Mouse (Mus musculus): ENCODE data around the gene Mtmr10. TPM values are rescaled to one million over a fixed set of nuclear protein-coding genes. Genes with fewer than 3 reads are reported as not detected.
A peak's percentile ranks its signal among the peaks of the same experiment; 100 is the strongest.

Gene Mtmr10
- polyA plus RNA-seq, 1 experiment from 2014 or later: 5.0 TPM

DNA sequence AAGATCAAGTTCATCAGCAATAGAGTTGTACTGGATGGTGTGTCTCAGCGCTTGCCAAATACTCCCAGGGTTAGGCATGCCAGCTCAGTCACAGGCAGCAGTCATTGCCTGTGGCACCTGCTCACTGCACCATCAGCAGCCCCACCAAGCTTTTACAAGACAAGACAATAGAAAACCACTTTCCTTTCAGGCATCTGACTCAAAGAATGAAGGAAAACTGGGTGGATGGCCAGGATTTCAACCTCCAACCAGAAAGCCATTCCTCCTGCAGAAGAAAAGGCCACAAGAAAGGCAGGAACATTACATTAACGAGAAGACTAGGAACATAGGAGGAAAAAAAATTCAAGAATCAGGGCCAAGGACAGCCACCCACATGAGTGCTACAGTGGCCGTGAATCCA lies 33.7 kb upstream of the Mtmr10 start:
- no peak overlapping the region for H3K4me3 ChIP-seq
- H3K9ac ChIP-seq: no peak overlapping the region
- H3K27me3 ChIP-seq (replicated peaks): no peaks in the 10 kb centered on the region
- H3K4me1 ChIP-seq: peaks cover 7% of the 10 kb centered on the region
- WGBS: 81% methylated on average over 3 of the region's 3 CpGs
- no peak overlapping the region for H3K27ac ChIP-seq (replicated peaks)
- ATAC-seq (ENCODE audit: extremely low read depth, insufficient number of reproducible peaks, low FRiP score, low TSS enrichment): no peak
- no peak overlapping the region for H3K4me2 ChIP-seq
- no peaks in the 10 kb centered on the region for H3K9me3 ChIP-seq
- H3K36me3 ChIP-seq: no peaks in the 10 kb centered on the region

DNA sequence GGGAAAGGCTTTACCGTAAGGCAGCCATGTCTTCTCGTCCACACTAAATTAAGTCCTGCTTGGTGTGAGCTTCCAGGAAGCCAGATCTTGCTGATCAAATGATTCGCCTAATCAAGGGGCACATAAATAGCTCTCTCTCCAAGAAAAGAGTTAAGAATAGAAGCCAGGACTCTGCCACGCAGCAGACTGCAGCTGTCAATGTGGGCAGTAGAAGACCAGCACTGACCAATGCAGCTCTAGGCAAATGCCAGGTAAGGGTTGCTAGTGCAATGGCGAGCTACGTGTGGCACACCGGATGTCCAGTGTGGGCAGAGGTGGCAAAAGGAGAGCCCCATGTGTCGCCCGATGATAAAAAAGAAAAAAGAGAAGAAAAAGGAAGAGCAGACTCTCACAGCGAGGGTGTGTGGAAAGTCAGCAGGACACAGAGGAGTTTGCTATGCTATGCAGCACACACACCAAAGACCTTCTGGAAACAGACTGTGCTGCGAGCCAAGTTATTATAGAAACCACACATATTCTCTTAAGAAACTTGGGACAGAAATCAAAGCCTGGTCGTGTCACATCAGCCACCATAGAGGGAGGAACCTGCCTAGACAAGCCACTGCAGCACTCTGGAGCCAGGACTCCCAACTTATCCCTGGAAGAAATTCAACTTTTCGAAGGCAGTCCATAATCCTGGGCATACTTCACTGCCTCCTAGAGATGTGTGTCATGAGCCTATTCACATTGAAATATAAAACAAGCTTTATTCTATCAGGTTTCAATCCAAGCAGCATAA lies 21.8 kb upstream of the Mtmr10 start:
- Histone ChIP-seq H3K27me3 (replicated peaks) (peaks cover 37% of the 10 kb centered on the region), H3K9ac (no peak overlapping the region), H3K4me3 (no peak overlapping the region), H3K27ac (replicated peaks) (no peak overlapping the region), H3K4me1 (no peaks in the 10 kb centered on the region), H3K4me2 (no peak overlapping the region), H3K36me3 (no peaks in the 10 kb centered on the region), H3K9me3 (no peaks in the 10 kb centered on the region)
- 67% methylated on average over 13 of the region's 13 CpGs for WGBS
- ATAC-seq (ENCODE audit: extremely low read depth, insufficient number of reproducible peaks, low FRiP score, low TSS enrichment): no peak

DNA sequence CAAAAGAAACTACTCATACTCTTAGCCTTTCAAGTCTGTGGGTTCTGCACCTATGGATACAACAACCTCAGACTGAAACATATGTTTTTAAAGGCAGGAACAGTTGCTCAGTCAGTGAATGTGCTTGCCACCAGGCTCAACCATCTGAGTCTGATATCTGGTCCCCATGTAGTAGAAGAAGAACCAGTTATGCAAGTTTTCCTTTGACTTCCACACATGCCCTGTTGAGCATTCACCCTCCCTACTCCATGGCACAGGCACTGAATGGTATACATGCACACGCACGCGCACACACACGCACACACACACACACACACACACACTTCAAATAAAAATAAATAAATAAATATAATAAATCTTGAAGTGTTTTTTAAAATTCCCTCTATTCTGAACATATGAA lies 20.9 kb upstream of the Mtmr10 start:
- WGBS: 87% methylated on average over 4 of the region's 4 CpGs
- Histone ChIP-seq H3K36me3 (no peaks in the 10 kb centered on the region), H3K9ac (no peak overlapping the region), H3K4me3 (no peak overlapping the region), H3K4me1 (no peaks in the 10 kb centered on the region), H3K4me2 (no peak overlapping the region), H3K27me3 (replicated peaks) (peaks cover 37% of the 10 kb centered on the region), H3K9me3 (no peaks in the 10 kb centered on the region), H3K27ac (replicated peaks) (no peak overlapping the region)
- no peak for ATAC-seq (ENCODE audit: extremely low read depth, insufficient number of reproducible peaks, low FRiP score, low TSS enrichment)

DNA sequence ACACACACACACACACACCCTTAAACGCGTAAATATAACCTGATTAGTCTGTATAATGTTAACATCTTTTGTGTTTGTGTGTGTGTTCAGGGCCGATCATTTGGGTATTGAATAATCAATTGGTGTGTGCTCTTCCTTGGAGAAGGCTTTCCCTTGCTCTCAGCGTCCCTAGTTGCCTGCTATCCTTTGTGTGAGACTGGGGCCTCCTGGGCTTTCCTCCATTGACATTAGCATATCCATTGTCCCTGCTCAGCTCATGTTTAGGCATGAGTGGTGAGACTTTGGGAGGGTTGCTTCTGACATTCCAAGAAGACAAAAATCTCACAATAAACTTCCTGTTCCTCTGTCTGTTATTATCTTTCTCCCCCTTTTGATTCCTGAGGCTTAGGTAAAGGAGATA lies 15.5 kb upstream of the Mtmr10 start:
- Histone ChIP-seq H3K9me3 (no peaks in the 10 kb centered on the region), H3K27ac (replicated peaks) (no peak overlapping the region), H3K4me1 (no peaks in the 10 kb centered on the region), H3K9ac (no peak overlapping the region), H3K4me2 (no peak overlapping the region), H3K4me3 (no peak overlapping the region), H3K27me3 (replicated peaks) (peaks cover 34% of the 10 kb centered on the region), H3K36me3 (no peaks in the 10 kb centered on the region)
- ATAC-seq (ENCODE audit: extremely low read depth, insufficient number of reproducible peaks, low FRiP score, low TSS enrichment): no peak
- WGBS: 49% methylated on average over 4 of the region's 4 CpGs

DNA sequence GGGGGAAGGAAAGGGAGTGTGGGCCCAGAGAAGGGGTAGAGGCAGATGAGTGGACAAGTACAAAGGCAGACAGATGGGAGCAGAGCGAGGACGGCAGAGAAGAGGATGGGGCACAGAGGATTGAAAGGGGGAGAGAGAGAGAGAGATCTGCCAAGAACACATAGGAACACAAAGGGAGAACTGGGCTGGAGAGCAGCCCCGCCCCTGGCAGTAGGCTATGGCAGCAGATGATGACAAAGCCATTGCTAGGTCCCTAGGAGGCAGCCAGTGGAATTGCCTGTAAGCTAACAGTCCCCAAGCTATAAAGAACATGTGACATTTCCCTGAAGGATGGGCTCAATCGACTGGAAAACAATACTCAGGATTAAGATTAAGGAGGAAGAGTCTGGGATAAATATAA lies 11.9 kb upstream of the Mtmr10 start:
- Histone ChIP-seq H3K4me1 (no peaks in the 10 kb centered on the region), H3K9ac (no peak overlapping the region), H3K4me2 (no peak overlapping the region), H3K27me3 (replicated peaks) (peaks cover under 1% of the 10 kb centered on the region; the same call in 1 of the 2 replicates), H3K4me3 (no peak overlapping the region), H3K27ac (replicated peaks) (no peak overlapping the region), H3K36me3 (no peaks in the 10 kb centered on the region), H3K9me3 (no peaks in the 10 kb centered on the region)
- no peak for ATAC-seq (ENCODE audit: extremely low read depth, insufficient number of reproducible peaks, low FRiP score, low TSS enrichment)
- WGBS: 66% methylated on average over 4 of the region's 4 CpGs

DNA sequence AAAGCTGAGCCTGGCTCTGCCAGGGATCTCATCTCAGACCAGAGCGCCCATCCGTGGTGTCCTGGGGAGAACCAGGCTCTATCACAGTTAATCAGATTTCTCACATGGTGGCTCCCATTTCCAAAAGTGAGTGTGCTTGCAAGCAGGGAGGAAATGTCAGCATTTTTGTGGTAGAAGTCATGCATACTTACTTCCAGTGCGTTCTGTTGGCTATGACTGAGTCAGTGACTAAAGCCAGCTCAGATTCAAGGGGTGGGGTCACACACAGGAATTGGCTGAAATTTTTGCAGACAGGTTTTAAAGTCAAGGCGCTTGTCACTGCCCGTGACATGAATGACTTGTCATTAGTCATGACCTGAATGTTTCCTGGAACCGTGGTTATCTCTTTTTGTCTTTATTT lies 10.5 kb upstream of the Mtmr10 start:
- Histone ChIP-seq H3K4me3 (no peak overlapping the region), H3K27me3 (replicated peaks) (no peaks in the 10 kb centered on the region), H3K4me2 (no peak overlapping the region), H3K36me3 (no peaks in the 10 kb centered on the region), H3K9ac (no peak overlapping the region), H3K4me1 (no peaks in the 10 kb centered on the region), H3K27ac (replicated peaks) (no peak overlapping the region), H3K9me3 (no peaks in the 10 kb centered on the region)
- WGBS: 49% methylated on average over 6 of the region's 6 CpGs
- ATAC-seq (ENCODE audit: extremely low read depth, insufficient number of reproducible peaks, low FRiP score, low TSS enrichment): no peak

DNA sequence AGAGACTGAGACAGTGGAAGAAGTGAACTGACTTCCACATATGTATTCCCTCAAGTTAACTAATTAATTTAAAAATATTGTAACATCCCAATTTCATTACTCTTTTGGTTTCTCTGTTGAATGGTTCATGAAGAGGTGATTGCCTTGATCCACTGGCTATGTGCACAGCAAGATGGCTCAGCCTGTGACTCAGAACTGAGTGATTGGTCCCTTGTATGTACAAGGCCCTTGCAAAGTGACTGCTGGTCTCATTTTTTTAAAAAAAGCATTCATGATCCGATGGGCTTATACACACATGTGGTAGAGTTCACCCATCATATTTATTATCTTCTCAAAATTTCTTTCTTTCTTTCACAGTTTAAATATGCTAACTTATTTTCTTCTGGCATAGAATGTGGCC lies 8.9 kb upstream of the Mtmr10 start:
- H3K4me1 ChIP-seq: no peaks in the 10 kb centered on the region
- no peak for ATAC-seq (ENCODE audit: extremely low read depth, insufficient number of reproducible peaks, low FRiP score, low TSS enrichment)

DNA sequence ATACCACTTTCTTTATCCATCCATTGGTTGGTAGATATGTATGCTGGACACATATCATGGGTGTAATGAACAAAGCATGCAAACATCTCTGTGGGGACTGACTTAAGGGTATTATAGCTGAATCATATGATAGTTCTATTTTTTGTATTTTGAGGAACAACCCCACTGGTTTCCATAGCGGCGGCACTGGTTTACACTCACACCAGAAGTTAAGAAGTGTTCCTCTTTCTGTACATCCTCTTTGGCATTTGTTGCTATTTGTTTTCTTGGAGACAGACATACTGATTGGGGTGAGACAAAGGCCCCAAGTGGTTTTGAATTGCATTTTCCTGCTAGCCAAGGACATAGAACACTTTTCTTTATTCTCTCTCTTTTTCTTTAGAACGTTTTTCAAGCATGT lies 7.9 kb upstream of the Mtmr10 start:
- 76% methylated on average over 3 of the region's 3 CpGs for WGBS
- H3K9ac ChIP-seq: no peak overlapping the region

More for the DNA sequence above, 8.9 kb upstream of the Mtmr10 start:
- 85% methylated on average over 1 of the region's 1 CpGs for WGBS
- Histone ChIP-seq H3K9ac (no peak overlapping the region), H3K27ac (replicated peaks) (no peak overlapping the region), H3K9me3 (no peaks in the 10 kb centered on the region), H3K27me3 (replicated peaks) (no peaks in the 10 kb centered on the region), H3K4me2 (no peak overlapping the region), H3K4me3 (no peak overlapping the region), H3K36me3 (no peaks in the 10 kb centered on the region)

DNA sequence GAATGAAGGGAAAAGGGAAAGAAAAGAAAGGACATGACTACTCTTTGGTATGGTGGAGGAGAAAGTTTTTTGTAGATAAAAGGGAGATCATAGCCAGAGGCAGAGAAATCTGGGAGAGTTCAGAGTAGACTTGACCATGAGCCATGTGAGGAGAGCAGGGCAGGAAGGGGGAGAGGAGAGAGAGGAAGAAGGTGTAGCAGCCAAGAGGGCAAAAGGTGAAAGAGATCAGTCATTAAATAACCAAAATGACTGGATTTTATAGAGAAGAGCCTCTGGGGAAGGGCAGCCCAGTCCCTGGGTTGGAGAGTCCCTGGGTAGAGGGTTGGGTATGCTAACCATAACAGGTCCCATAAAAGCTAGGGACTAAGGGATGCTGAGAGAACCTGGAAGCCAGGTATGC lies 887 bp upstream of the Mtmr10 start:
- Histone ChIP-seq H3K9ac (no peak overlapping the region), H3K9me3 (no peaks in the 10 kb centered on the region), H3K27me3 (replicated peaks) (no peaks in the 10 kb centered on the region; the same call in 1 of the 2 replicates), H3K4me3 (peak overlapping the region; percentile 92; the same call in 1 of the 2 replicates), H3K4me1 (peaks cover 8% of the 10 kb centered on the region), H3K4me2 (peak overlapping the region; percentile 77), H3K36me3 (0 out of 2 replicates have a peak, but pooled peaks cover 4% of the 10 kb centered on the region), H3K27ac (replicated peaks) (no peak overlapping the region)
- no peak for ATAC-seq (ENCODE audit: extremely low read depth, insufficient number of reproducible peaks, low FRiP score, low TSS enrichment)

More for the DNA sequence above, 7.9 kb upstream of the Mtmr10 start:
- no peak for ATAC-seq (ENCODE audit: extremely low read depth, insufficient number of reproducible peaks, low FRiP score, low TSS enrichment)
- no peak overlapping the region for H3K4me2 ChIP-seq
- H3K27me3 ChIP-seq (replicated peaks): no peaks in the 10 kb centered on the region
- H3K27ac ChIP-seq (replicated peaks): no peak overlapping the region
- H3K9me3 ChIP-seq: no peaks in the 10 kb centered on the region
- no peak overlapping the region for H3K4me3 ChIP-seq
- no peaks in the 10 kb centered on the region for H3K4me1 ChIP-seq
- H3K36me3 ChIP-seq: no peaks in the 10 kb centered on the region

DNA sequence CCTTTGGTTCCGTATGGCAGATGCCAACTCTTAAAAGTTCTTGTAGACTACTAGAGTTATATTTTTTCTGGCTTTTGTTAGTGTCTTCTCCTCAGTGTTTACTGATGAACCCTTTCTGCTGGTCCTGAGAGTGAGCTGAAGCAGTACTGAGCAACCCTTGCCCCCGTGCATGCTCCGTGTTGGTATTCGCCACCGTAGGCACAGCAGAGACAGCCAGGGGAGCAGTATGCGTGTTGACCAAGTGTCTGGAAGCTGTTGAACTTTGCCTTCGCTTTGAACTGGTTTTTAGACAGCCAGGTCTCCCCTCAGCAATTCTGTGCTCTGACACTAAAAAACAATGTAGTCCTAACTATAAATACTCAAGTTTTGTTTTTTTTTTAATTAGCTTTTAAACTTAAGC lies 2.0 kb downstream of the Mtmr10 start:
- Histone ChIP-seq H3K27ac (replicated peaks) (no peak overlapping the region), H3K9ac (no peak overlapping the region), H3K9me3 (no peaks in the 10 kb centered on the region), H3K36me3 (0 out of 2 replicates have a peak, but pooled peaks cover 10% of the 10 kb centered on the region), H3K4me1 (peaks cover 8% of the 10 kb centered on the region), H3K4me2 (no peak overlapping the region), H3K4me3 (no peak overlapping the region), H3K27me3 (replicated peaks) (no peaks in the 10 kb centered on the region; the same call in 1 of the 2 replicates)
- 89% methylated on average over 7 of the region's 7 CpGs for WGBS
- no peak for ATAC-seq (ENCODE audit: extremely low read depth, insufficient number of reproducible peaks, low FRiP score, low TSS enrichment)

DNA sequence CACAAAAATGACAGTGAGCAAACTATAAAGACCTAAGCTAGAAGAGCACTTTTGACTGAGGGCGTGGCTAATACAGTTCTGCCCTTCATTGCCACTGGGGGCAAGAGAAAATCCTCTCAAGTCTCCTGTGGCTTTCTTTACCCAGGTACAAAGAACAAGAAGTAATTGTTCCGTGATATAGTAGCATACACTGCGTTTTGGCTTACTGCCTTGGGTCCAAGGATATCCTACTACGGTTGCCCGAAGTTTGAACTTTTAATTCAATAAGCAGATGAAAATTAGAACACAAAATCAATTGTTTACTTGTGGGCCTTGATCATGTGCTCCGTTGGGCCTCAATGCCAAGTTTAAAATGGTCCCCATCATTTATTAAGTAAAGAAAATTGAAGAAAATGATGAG lies 3.0 kb downstream of the Mtmr10 start:
- H3K4me1 ChIP-seq: peaks cover 8% of the 10 kb centered on the region
- no peak overlapping the region for H3K9ac ChIP-seq
- H3K4me3 ChIP-seq: no peak overlapping the region
- no peak for ATAC-seq (ENCODE audit: extremely low read depth, insufficient number of reproducible peaks, low FRiP score, low TSS enrichment)
- H3K27ac ChIP-seq (replicated peaks): no peak overlapping the region
- no peaks in the 10 kb centered on the region; the same call in 1 of the 2 replicates for H3K27me3 ChIP-seq (replicated peaks)
- H3K9me3 ChIP-seq: no peaks in the 10 kb centered on the region
- no peak overlapping the region for H3K4me2 ChIP-seq
- 85% methylated on average over 6 of the region's 6 CpGs for WGBS
- 0 out of 2 replicates have a peak, but pooled peaks cover 10% of the 10 kb centered on the region for H3K36me3 ChIP-seq

DNA sequence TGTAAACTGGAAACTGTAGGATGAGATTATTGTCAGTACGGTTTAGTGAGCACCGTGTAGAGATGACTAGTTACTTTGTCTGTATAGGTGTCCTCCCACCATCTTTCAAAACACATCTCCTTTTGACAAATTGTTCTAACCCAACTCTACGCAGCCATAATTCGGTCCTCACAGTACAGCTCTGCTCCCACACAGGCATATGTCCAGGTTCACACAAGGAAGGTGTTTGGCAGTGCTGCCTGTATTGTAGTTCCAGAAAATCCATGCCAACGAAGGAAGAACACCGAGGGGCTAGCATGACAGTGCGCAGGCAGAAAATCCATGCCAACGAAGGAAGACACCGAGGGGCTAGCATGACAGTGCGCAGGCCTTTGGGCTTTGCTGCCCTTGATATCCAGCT lies 4.3 kb downstream of the Mtmr10 start:
- WGBS: 91% methylated on average over 10 of the region's 10 CpGs
- H3K36me3 ChIP-seq: 0 out of 2 replicates have a peak, but pooled peaks cover 10% of the 10 kb centered on the region
- H3K4me1 ChIP-seq: peaks cover 8% of the 10 kb centered on the region
- H3K9ac ChIP-seq: no peak overlapping the region
- no peak overlapping the region for H3K4me3 ChIP-seq
- no peak for ATAC-seq (ENCODE audit: extremely low read depth, insufficient number of reproducible peaks, low FRiP score, low TSS enrichment)
- H3K9me3 ChIP-seq: no peaks in the 10 kb centered on the region
- no peaks in the 10 kb centered on the region for H3K27me3 ChIP-seq (replicated peaks)
- no peak overlapping the region for H3K27ac ChIP-seq (replicated peaks)
- H3K4me2 ChIP-seq: no peak overlapping the region

Data from heart, embryonic 13.5 days (tissue).